ENCODE assay signal across 8 mouse cellular contexts in the genomic region with DNA sequence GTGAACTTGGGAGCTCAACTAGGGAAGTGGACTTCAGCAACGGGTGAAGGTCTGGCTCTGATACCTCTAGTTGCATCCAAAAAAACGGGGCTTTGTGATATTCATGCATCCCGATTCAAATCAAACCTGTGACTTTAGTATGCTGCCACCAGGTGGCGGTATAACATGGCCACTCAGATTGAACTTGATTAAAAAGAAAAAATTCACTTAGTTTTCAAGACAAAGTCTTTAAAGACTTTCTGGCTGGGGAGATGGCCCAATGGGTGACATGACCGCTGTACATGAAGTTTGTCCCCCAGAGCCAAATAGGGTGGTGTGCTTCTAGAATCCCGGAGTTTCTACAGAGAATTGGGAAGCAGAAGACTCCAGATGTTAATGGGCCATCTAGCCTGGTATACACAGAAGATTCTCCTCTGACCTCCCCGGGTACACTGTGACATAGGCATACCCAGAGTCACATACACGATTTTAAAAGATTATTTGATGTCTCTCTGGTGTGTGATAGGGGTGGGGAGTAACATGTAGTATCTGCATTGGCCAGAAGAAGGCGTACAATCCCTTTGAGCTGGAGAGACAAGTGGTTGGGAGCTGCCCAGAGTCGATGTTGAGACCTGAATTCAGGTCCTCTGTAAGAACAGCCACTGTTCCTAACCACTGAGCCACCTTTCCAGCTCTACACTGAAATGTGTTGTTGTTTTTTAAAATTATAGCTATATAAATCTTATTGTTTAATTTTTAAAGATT. TPM values are rescaled to one million over a fixed set of nuclear protein-coding genes. Genes with fewer than 3 reads are reported as not detected.
DNase-seq lines count a peak whose midpoint lies in the region; ATAC-seq and TF ChIP-seq lines count a peak whose summit lies in the region.

No protein-coding gene starts in this region.

- intact Hi-C loops in left cerebral cortex, postnatal 25 days (cut with DNase I) = loop anchor here (2.0 kb wide), 1 partner anchor 85 kb away; no protein-coding TSS in a partner anchor

- in situ Hi-C loops in Patski (cut with MboI; ENCODE audit: low pct_unique_long_range_greater_than_20kb) = loop anchor here (5.0 kb wide), 2 partner anchors 84 to 246 kb away; no protein-coding TSS in a partner anchor

- peak; percentile 63 to 70 for DNase-seq in adrenal gland, adult 18-20 months (ENCODE audit: low spot score in 2 of 2)
- DNase-seq in adrenal gland, postnatal 4 days (ENCODE audit: low spot score in 2 of 2) = no peak
- peak; percentile 25 to 49 for DNase-seq in layer of hippocampus, adult 18-20 months (ENCODE audit: low spot score in 2 of 2)
- DNase-seq in layer of hippocampus, adult 9-11 months = no peak
- no peak for DNase-seq in Patski (ENCODE audit: low read depth, low spot score)
- DNase-seq in embryo, embryonic 10.5 days (ENCODE audit: low spot score) = peak; percentile 81
- DNase-seq in left cerebral cortex, postnatal 25 days (ENCODE audit: low spot score in 2 of 2) = peak; percentile 51 to 58
- DNase-seq in right cerebral cortex, postnatal 4 days = peak; percentile 75

- POLR2A ChIA-PET in Patski (lab: Charles Lee) = no interaction called here

- CTCF ChIA-PET in Patski (lab: Charles Lee) = interaction anchor here (0.7 to 1.8 kb wide), 5 partner anchors 9 to 251 kb away, joined by 3 to 9 read pairs (median 4); no protein-coding TSS in a partner anchor

- H3K27me3 ChIP-seq in Patski = no peaks in the 10 kb centered on the region

- no peak for ATAC-seq in Patski

- peak; percentile 68 for TF ChIP-seq CTCF in Patski (IDR thresholded peaks at IDR 0.05)

RNA-seq across cellular contexts. Expression of a gene that starts 25.6 kb away (rescaled TPM):
- 10 to 100 TPM; 41.8 to 53.9 TPM for total RNA-seq in adrenal gland, adult 18-20 months (2021)
- total RNA-seq in adrenal gland, postnatal 4 days (2021) = 10 to 100 TPM; 39.1 to 44.7 TPM
- 1 to 10 TPM; 1.3 to 2.4 TPM for total RNA-seq in layer of hippocampus, adult 18-20 months (2021)
- polyA plus RNA-seq in Patski (2021) = 17.1 TPM
- 1 to 10 TPM; 2.7 TPM for total RNA-seq in left cerebral cortex, postnatal 25 days (2021)

RNA-seq across cellular contexts. Expression of a gene that starts 59.8 kb away (rescaled TPM):
- total RNA-seq in adrenal gland, adult 18-20 months (2021) = 10 to 100 TPM; 33.5 to 36.0 TPM
- total RNA-seq in adrenal gland, postnatal 4 days (2021) = 10 to 100 TPM; 37.8 to 42.8 TPM
- total RNA-seq in layer of hippocampus, adult 18-20 months (2021) = 10 to 100 TPM; 42.5 to 44.9 TPM
- polyA plus RNA-seq in Patski (2021) = 27.0 TPM
- 10 to 100 TPM; 49.2 to 52.0 TPM for total RNA-seq in left cerebral cortex, postnatal 25 days (2021)

Comparison
In these comparisons a context has a peak if more than half of its experiments do, and no peak if none do; other contexts are left out.
1. DNase-seq: peak in adrenal gland, adult 18-20 months (2 of 2), layer of hippocampus, adult 18-20 months (2 of 2), embryo, embryonic 10.5 days (single experiment), left cerebral cortex, postnatal 25 days (2 of 2) and right cerebral cortex, postnatal 4 days (single experiment); none in adrenal gland, postnatal 4 days (0 of 2), layer of hippocampus, adult 9-11 months (single experiment) and Patski (single experiment).
2. RNA of a gene that starts 25.6 kb away (total RNA-seq): 41.8 to 53.9 TPM in adrenal gland, adult 18-20 months and 39.1 to 44.7 TPM in adrenal gland, postnatal 4 days; 2.7 TPM in left cerebral cortex, postnatal 25 days and 1.3 to 2.4 TPM in layer of hippocampus, adult 18-20 months; every median in the first group is over 10 times any median in the second.